Mouse (Mus musculus): ENCODE results near the gene Kremen2.

Gene Kremen2

DNA sequence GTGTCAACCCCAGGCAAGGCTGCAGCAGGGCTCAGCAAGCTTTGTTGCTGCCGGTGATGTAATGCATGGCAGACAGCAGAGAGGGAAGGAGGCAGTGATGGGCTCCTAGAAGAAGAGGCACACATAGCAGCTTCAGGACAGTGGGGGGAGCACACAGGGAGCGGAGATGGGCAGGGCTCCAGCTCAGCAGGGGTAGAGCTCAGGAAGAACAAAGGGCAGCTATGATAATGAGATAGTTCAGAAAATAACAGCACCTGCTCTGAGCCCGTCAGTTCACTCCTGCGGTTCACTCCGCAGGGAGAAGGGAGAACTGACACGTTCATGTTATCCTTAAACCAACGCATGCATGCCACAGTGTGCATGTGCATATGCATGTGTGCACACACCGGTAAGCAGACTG lies 13.2 kb upstream of the Kremen2 start:
- no peak for DNase-seq

DNA sequence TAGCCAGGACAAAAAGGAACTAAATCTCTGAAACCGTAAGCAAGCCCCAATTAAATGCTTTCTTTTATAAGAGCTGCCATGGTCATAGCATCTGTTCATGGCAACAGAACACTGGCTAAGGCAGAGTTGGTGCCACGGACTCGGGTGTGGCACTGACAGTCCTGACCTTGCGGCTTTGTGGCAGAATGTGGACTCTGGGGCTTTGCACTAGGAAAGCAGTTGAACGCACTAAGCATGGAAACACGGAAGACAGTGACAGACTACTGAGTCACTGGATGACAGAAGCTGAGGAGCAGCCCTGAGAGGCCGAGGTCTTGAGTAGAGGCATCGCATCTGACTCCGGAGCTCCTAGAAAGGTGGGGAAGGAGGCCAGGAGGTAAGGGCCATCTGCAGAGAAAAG lies 11.9 kb upstream of the Kremen2 start:
- DNase-seq = no peak

DNA sequence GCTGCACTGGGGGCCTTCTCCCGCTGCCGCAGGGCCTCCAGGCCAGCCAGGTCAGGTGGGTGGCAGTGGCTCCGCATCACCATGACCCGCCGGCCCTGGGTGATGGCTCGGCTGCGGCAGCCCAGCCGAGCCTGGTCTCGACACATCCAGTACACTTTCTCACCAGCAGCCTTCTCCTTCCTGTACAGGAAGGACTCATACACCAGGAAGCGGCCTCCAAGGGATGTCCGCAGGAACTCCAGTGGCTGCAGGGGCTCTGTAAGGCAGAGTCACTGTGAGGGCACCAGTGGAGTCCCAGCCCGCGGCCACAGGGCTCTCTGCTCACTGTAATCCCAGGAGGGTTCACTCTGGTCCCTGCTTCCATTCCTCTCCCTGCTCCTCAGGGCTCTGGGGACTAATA lies 10.1 kb upstream of the Kremen2 start:
- no peak for DNase-seq

DNA sequence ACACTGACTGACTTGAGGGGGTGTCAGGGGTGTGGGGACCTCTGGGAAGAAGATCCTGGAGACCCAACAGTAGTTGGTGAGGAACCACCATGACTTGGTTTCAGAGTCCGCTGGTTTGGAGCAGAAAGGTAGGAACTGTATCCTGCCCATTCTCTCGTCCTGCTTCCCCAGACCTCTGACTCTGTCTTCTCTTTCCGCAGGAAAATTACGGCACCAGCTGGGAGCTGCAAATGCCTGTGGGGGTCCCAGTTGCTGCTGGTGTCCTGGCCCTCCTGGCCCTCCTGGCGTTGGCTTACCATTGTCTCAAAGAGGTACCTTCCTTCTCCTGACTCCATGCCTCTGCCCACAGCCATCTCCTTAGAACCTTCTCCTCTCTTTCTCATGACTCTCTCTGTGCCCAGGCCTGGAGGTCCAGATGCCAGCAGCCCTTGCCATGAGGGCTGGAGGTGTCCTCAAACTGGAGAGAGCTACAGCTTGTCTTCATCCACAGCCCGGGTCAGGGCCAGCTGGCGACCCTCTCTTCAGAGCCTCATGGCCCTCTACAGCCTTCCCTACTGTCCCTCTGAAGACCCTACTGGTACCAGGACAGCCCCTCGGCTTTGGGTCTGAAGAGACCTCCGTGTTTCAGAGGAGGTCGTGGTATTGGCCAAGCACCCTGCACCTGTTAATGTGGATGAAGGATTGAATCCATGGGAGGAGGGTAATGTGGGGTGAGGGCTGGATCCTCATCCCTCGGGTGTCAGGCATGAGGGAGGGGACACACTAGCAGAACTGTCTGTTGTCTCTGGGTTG lies 4.0 kb upstream of the Kremen2 start:
- no peak for DNase-seq

DNA sequence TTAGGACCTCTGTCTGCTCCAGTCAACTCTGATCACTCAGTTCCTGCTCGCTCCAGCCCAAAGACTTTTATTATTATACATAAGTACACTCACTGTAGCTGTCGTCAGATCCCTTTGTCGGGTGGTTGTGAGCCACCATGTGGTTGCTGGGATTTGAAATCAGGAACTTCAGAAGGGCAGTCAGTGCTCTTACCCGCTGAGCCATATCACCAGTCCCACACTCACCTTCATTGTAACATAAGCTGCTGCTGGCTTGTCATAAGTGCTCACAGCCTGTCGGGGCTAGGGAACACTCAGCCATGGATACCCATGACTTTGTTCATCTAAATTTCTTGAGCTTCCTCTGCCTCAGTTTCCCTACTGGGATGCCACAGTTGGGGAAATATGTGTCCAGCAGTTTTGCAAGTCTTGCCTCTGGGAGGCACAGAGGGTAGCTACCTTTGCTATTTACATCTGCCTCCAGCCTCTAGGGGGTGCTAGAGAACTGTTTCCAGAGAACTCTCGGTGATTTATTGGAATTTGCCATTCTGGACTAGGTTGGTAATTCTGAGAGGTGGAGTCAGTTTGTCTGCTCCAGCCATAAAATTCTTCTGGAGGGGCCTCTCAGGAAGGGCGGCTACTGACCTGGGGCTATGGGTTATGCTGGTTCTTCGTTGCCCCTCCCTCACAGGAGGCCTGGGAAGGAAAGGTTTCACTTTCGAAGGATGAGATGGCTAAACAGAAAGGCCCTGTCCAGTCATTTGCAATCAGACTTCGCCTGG lies 3.2 kb upstream of the Kremen2 start:
- peak; percentile 69 for DNase-seq

DNA sequence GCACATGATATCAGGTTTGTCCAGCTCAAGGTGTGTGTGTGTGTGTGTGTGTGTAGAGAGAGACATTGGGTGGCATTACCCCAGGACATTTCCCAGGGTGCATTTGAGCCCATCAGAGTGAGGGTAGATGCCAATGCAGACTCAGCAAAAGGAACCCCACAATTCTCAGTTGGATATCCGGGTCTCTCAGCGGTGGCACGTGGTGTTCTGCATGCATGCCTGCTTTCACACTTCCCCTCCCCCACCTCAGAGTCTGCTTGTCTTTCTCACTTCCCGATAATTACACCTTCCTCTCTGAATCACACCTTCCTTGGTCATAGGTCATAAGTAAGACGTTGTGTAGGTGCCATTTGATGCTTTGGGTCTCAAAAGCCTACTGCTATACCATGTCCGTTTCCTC lies 2.4 kb upstream of the Kremen2 start:
- DNase-seq = no peak

DNA sequence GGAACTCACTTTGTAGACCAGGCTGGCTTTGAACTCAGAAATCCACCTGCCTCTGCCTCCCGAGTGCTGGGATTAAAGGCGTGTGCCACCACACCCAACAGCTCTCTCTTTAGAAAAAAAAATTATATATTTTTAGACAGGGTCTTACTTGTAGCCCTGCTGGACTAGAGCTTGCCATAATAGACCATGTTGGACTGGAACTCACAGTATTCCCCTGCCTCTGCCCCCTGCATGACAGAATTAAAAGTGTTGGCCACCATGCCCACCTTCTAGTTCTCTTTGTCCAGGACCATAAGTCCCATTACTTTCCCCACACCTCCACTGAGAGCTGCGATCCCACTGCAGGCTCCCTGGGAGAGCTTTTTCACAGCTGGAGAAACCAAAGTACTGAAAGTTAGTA lies 1.8 kb upstream of the Kremen2 start:
- DNase-seq = no peak

DNA sequence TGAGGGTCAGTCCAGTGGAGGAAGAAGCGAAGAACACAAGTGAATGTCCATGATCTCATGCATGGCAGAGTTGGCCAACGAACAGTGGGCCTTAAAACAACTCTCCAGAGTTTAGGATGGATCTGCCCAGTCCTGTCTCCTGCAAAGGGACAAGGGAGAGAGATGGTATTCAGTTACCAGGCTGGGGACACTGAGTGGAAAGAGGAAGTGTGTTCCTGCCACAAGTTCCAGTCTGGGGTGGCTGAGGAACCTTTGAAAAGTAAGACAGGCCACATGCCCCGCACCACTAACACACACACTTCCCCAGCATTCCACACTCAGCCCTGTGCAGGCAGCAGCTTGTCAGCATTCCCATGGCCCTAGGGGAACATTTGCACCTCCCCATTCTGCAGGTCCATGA lies 1.1 kb upstream of the Kremen2 start:
- DNase-seq = no peak

DNA sequence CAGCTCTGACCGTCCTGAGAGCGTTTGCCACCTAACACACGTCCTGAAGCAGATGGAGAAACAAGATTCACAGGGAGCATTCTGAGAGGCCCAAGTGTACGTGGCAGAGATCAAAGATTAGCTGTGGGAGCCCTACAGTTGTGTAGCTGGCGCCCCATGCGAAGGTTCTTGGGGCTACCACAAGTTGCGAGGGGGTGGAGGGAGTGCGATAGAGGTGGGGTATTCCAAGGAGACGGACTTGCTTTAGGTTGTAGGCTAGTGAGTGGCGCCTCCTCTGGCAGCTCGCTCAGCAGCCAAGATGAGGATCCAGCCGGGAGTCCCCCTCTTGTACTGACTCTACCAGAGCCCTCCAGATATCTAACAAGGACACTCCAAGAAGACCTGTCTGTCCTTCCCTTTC lies 678 bp upstream of the Kremen2 start:
- no peak for DNase-seq

DNA sequence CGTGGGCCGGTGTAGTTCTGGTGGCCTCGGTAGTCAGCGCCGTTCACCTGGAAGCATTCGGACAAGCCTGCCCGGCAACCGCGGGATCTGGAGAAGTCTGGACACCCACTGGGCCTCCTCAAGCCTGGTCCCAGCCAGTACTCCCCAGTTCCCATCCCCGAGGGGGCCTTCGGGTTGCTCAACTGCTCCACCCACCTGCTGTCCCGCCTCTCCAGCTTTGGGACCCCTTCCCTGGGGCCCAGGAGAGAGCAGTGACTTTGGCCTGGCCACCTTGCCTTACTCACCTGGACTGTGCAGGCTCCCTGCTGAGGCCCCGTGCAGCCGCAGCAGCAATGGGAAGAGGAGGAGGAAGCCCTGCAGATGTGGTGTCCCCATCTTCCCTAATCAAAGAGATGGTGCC lies 982 bp downstream of the Kremen2 start:
- no peak for DNase-seq

DNA sequence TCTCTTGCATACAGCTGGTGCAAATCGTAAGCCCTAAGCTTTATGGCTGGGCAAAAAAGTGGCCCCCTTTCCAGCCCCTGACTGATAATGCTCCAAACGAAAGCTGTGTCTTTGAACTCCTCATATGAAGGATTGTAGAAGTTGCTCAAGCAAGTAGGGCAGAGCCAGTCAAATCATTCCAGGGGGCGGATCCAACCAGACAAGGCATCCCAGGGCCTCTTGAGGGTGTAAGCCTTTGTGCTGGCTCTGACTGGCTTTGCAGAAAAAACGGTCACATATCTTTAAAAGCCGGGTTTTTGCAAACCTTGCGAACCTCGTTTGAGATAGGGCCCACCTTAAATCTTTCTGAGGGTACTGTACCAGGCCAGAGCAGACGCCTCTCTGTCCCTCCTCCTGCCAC lies 1.6 kb downstream of the Kremen2 start:
- DNase-seq = no peak

DNA sequence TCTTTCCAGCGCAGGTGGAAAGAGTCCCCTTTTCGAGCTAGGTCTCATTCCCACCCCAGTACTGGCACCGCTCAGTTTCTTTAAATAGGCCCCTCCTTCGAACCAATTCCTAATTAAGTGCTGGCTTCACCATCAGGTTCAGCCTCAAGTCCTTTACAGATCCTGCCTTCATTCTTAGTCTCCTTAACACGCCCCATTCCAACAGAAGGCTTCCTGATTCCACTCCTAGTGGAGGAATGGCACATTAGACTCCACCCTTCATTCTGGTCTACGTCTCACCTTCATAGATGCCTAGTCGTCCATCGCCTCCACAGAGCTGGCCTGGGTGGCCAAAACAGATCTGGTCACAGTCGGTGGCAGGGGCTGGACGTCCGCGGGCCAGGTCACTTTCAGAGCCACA lies 2.7 kb downstream of the Kremen2 start:
- DNase-seq = no peak

DNA sequence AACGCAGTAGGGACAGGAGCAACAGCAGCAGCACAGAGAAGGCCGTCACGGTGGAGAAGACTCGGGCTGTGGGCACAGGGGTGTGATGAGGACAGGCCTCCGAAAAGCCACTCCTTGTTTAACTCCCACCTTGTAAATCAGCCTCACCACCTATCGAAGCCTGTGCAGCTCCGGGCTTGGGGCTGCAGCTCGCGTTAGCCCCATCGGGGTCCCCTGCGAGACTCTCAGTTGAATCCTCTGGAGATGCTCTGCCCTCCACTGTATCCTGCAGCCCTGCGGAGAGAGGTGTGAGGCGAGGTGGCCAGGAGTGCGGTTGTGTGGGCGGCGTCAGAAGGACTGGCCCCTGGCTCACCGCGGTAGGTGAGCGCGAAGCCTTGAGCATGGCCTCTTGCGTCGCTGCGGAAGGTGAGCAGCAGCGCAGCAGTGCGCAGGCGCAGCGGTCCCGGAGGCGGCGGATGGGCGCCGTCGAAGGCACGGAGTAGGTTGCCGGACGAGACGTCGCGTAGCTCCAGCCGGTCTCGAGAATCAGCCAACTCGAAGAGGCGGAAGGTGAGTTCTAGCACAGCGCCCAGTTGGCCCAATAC lies 3.3 kb downstream of the Kremen2 start:
- no peak for DNase-seq

DNA sequence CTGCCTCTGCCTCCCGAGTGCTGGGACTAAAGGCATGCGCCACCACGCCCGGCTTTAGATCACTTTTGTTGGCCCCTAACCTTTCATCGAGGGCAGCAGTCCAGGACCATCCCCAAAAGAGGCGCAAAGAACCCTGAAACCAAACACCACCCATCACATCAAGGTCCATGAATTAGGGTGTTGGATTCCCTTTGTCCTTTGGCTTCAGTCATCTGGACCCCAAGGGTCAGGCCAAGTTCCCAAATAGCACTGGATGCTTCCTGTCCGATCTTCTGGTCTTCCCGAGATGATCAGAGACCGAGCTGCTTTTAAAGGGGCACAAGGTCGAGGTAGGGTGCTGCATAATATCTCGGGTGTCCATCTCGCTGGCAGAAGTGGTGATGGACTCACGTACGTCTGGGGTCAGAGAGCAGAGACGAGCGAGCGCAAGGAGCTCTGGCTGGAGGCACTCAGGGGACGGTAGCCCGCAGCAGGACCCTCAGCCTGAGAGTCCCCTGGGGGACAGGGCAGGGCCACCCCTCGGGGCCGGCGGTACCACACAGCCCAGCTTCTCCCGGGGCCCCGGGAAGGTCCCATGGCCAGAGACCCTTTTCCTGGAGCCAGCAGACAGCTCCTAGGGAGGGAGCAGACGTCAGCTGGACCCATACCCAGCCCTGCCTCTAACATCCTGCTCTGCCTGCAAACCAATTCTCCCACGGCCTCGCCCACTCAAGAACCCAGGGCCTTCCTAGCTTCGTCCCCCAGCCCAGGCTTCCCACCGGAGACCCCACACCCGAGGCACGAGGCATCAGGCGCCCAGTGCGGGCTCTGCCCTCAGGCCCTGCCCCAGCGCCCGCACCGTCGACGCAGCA lies 4.0 kb downstream of the Kremen2 start:
- no peak for DNase-seq

DNA sequence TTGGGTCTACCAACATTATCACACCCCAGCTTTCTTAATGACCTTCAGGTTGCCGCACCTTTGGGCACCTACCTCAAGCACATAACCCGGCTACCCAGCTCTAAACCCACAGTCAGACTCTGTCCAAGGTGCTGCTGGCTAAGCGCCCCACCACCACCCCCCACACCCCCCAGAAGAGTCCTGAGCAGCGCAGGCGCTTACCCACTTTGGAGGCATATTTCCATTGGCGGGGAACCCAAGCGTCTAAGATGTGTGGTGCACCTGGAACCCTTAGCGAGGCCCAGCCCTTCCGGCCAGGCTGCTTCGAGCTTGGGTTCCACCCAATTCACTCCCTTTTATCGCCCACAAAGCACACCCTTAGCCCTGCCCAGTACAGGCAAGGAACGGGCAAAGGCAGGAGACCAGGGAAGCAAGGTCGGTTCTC lies 5.0 kb downstream of the Kremen2 start, which contains the start of gene Paqr4:
TSS of gene Paqr4 (minus strand) at position 270 of the 424 bp plus-strand sequence.
- peak; percentile 51 for DNase-seq

DNA sequence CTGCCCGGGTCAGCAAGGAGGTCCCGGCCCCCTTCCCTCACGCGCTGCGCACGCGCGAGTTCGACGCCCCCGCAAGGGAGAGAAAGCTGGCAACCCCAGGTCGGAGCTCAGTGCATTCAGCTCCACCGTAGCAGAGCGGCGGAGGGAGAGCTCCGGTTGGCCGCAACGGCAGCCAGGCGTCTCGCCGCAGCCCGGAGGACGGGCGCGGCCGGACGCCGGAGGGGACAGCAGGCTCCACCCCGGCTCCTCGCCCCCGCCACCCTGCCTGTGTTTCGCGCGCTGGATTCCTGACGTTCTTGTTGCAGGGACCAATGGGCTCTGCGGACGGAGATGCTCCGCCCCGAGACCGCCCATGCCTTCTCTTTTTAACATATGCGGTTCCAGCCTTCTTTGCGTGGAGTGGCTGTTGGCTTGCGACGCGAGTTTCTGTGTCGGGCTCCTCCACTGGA lies 5.5 kb downstream of the Kremen2 start:
- DNase-seq = peak; percentile 91

DNA sequence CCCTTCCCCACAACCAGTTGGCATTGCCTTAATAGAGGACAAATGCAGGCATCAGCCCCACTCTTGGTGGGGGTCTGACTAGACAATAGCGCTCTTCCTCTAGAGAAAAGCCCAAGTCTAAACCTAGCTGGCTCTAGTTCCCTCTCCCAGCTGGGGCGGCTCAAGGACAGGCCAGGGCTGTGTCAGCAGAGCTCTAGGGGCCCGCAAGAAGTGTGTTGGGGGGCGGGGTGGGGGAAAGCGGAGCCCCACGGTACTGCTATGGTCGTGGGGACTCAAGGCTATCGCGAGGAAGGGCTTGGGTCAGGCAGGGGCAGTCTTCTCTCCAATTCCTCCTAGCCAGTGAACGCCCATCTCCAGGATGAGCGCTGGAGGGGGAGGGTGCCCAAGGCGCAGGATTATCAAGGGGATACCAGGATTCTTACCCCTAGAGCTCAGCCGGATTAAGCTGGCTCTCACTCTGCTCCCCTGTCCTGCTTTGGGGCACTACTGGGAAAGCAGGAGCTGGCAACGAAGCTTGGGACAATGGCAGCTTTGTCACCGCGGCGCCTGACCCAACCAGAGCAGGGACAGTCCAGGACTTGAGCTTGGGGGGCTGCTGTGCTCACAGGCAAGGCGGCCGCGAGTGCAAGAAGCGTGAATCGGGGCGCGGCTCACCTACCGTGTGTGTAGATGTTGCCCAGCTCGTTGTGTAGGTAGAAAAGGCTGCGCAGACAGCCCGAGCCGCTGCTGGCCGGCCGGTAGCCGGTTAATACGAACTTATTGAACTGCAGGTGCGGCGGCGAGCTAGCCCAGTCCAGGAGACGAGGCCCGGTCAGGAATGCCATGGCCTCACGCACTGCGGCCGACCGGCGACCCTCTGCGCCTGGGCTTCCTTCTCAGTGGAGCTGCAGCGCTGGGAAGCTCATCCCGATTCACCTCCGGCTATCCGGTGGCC lies 6.2 kb downstream of the Kremen2 start:
- no peak for DNase-seq

DNA sequence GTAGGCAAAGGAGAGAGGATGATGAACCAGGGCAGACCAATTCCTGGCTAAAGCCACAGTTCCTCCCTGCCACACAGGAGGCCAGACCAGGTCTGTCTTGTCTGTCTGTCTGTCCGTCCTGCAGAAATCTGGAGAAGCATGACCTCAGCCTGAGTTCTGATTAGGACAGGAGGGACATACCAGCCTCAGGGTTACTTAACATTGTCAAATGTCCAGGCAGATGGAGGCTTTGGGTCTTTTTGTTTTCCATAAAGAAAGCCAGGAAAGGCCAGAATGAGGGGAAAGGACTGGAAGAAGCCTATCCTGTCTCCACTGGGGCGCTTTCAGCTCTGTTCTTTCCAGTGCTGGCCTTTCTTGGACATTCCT lies 6.8 kb downstream of the Kremen2 start:
- no peak for DNase-seq

DNA sequence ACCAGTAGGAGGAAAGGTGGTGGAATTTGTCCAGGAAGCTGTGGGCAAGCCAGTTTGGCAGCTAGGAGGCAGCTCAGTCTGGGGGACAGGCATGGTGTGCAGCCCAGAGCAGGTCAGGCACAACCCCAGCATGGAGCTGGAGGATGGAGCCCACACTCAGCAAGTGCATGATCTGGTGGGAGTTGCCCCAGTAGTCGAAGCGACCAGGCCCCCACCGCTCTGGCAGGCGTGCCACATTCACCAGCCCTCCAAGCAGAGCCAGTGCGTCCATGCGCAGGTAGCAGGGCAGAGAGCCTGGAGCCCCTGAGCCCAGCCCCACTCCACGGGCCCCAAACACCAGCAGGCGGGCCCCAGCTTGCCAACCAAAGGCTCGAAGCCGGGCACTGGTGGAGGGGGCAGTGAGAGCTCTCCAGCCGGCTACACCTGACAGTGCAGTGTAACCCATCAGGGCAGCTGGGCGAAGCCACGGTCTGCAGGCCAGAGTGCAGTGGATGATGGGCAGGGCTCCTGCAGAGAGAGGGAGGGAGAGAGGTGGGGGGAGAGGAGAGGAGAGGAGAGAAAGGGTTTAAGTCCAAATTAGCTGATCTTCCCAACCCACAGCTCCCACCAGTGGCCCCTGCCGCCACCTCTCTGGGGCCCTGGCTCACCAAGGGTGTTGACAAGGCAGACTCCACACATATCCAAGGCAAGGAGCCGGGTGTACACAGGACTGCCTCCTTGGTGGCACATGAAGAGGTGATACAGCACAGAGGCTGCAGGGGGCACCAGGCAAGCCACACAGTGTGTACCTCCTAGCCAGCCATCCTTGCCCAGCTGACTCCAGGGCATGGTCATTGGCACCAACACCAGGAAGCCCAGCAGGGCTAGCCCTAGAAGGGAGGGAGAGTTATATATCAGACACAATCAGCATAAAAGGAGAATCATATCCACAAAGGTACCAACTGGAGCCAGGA lies 7.9 kb downstream of the Kremen2 start:
- no peak for DNase-seq

DNA sequence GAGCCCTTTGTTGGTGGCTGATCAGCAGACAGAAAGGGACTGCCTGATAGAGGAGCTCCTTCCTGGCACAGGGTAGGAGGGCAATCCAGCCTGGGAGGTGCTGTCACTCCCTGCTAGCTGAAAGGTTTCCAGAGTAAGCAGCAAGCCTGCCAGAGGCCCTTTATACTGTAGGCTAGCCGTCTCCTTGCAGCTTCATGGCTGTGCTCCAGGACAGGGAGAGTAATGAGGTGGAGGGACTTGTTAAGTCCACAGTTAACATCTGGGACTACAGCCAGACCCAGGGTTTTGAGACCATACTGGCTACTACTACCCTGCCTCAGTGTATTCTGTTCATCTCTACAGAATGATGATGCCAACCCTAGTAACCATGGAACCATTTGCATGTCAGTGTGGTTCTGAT lies 11.3 kb downstream of the Kremen2 start:
- no peak for DNase-seq

DNA sequence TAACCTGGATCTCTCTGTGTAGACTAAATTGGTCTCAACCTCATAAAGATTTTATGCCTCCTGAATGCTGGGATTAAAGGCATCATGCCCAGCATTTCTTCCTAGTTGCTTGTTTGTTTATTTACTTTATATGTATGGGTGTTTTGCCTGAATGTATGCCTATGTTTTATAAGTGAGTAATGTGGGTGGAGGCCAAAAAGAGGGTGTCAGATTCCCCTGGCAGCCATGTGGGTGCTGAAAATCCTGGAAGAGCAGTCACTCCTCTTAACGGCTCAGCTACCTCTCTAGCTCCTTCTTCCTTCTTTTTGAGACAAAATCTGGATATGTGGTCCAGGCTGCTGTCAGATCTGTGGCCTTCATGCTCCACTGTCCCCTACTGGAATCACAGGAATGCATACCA lies 15.2 kb downstream of the Kremen2 start:
- DNase-seq = no peak
